Mouse (Mus musculus) E14TG2a.4 (cell line): ENCODE data around the gene Atpaf2.

ENCODE experiments used
- CTCF ChIP-seq: conservative IDR thresholded peaks from 2 replicates; pipeline ENCODE4 v1.5.1; 2014; ENCODE audit warnings: low read length
- NANOG ChIP-seq: IDR thresholded peaks from 2 replicates; pipeline ENCODE4 v1.6.1; 2014; ENCODE audit warnings: borderline replicate concordance, low read length, mixed read lengths
- POU5F1 ChIP-seq: IDR thresholded peaks from 2 replicates; pipeline ENCODE4 v1.6.1; 2014; ENCODE audit warnings: low read length, borderline replicate concordance

GRCm38 (mm10) chr11:60351925-60352371 is 66.3 kb downstream of the Atpaf2 start:
- TF ChIP-seq CTCF, result no peak
- no peak for TF ChIP-seq NANOG
- no peak for TF ChIP-seq POU5F1
